Mouse (Mus musculus) c-Kit-positive CD71-negative TER-119-negative erythroid progenitor cells, embryonic 14.5 days (primary cell): Measurements from ENCODE around the gene Prss53.
"Not testable (repeated sequence)": the region's sequence is repeated elsewhere in the genome, so short reads cannot be mapped to it uniquely, and the experiment has no call there.

Experiments used
- DNase-seq: peaks from one replicate; pipeline ENCODE4 v3.0.0-alpha.2; 2013; ENCODE audit warnings: low read depth

The Prss53 gene

GRCm38 (mm10) chr7:127912190-127912871, 21.6 kb upstream of the Prss53 start, which contains the start of gene Kat8:
TSS of gene Kat8 (plus strand) at chr7:127912516.
- DNase-seq: peak; percentile 92

- DNase-seq: no peak
These were observed 17.9 kb upstream of the Prss53 start for GRCm38 (mm10) chr7:127908656-127909055.

- no peak for DNase-seq
These were observed 17.2 kb upstream of the Prss53 start for GRCm38 (mm10) chr7:127907939-127908338.

- peak; percentile 65 for DNase-seq
These were observed 13.4 kb upstream of the Prss53 start, which contains the start of gene Bckdk for GRCm38 (mm10) chr7:127903971-127904796. TSS of gene Bckdk (plus strand) at chr7:127904082.

DNA sequence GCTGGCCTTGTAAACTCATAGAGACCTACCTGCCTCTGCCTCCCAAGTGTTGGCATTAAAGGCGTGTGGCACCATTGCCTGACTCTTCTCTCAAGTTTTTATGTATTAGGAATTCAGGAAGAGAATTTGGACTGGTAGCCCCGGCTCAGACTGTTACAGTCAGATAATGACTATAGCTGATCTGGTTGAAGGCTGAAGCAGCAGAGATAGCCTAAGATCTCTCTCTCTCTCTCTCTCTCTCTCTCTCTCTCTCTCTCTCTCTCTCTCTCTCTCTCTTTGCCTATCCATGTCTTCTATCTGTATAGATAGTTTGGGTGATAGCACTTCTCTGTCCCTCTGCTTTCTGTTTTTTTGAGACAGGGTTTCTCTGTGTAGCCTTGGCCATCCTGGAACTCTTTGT, 11.0 kb upstream of the Prss53 start:
- no peak for DNase-seq

DNA sequence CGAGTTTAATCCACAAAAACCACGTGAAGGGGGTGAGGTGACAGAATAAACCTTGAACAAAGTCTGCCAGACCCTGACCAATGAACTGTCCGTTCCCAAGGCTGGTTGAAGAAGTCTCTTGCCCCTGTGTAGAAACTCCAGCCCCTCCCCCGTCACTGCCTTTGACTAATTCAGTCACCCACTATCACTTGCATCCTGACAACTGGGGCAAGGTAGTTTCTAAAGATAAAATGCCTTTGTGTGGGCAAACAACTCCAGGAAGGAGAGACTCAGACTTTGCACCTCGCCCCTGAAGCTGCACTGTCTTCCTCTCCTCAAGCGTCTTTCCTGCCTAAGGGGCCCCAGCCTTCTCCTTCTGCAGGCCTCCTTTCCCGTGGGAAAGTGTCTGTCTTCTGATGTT, 9.2 kb upstream of the Prss53 start:
- DNase-seq: no peak

DNA sequence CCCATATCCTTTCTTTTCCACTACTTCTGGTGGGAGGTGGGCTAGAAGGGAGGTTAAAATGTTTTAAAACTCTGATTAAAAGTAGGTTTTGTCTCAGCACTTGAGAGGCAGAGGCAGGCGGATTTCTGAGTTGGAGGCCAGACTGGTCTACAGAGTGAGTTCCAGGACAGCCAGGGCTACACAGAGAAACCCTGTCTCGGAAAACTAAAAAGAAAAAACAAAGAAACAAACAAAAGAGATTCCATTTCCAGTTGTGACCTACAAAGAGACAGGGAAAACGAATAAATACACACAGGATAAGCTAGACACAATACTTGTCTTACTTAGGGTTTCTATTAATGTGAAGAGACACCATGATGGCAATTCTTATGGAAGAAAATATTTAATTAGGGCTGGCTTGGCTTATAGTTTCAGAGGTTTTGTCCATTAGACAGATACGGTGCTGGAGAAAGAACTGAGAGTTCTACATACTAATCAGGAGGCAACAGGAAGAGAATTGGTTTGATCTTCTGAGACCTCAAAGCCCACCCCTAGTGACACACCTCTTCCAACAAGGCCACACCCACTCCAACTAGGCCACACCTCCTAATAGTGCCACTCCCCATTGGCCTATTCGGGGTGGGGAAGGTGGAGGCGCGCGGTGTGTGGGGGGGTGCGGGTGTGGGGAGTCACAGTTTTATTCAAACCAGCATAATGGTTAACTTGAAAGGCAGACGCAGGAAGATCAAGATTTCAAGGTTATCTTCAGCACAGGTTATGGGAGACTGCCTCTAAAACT, 7.6 kb upstream of the Prss53 start:
- no peak for DNase-seq

GRCm38 (mm10) chr7:127897542-127897941, 6.8 kb upstream of the Prss53 start:
- no peak for DNase-seq

DNA sequence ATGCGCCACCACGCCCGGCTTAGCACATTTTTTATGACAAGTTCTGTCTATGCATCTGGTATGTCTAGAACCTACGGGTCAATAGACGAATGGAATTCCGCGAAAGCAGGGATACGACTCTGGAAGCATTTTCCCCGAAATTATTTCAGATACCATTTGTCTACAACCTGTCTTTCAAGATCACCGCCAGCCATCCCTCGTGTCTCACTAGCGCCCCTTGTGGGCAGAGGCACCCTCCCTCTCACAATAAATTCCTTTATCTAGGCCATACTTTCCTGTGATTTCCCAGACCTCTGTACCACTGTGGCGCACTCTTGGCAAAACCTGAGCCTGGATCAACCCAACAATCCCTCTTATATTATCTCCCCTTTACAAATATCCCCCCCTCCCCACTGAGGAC, 5.6 kb upstream of the Prss53 start:
- peak; percentile 60 for DNase-seq

- not testable (repeated sequence) for DNase-seq
These were observed 5.1 kb upstream of the Prss53 start for GRCm38 (mm10) chr7:127895891-127896290.

GRCm38 (mm10) chr7:127895442-127895841, 4.7 kb upstream of the Prss53 start, which contains the start of the genes Gm21974 and Vkorc1:
TSS of gene Gm21974 (minus strand) at chr7:127895454.
TSS of gene Vkorc1 (minus strand) at chr7:127895617.
- peak; percentile 86 for DNase-seq

DNA sequence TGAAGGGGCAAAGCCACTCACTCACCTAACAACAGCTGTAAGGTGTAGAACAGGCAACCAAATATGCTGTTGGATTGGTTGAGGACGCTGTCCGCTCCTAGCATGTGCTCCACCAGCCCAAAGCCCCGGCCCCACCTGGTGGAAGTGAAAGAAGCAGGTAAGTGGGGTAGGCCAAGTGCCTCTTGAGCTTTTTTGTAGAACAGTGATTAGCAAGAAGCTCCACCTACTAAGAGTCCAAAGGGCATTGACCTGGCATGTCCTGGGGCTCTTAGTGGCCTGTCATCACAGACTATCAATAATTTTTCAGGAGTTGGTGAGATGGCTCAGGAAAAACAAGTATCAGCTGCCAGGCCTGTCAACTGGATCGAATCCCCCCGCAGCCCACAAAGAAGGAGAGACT, 3.7 kb upstream of the Prss53 start:
- DNase-seq: no peak

- no peak for DNase-seq
These were observed 1.9 kb downstream of the Prss53 start for GRCm38 (mm10) chr7:127888821-127889220.

DNA sequence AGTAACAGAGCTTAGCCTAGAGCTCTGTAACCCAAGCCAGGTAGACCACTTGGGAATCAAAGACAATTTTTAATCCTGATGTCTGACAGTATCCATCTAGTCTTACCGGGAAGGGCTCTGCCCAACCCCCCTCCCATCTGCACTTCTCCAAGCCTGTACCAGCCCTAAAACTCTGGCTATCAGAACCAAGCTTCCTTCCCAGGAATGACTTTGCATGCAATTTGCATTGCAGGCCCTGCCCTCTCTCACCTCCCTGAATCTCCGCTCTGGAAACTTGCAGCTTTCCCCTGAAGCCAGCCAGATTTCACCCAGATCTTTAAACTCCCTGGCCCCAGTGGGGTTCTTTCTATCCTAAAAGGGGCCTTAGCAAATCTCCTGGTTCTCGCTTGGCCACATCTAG, 3.0 kb downstream of the Prss53 start:
- no peak for DNase-seq

- DNase-seq: no peak
These were observed 3.6 kb downstream of the Prss53 start for GRCm38 (mm10) chr7:127887191-127887590.

DNA sequence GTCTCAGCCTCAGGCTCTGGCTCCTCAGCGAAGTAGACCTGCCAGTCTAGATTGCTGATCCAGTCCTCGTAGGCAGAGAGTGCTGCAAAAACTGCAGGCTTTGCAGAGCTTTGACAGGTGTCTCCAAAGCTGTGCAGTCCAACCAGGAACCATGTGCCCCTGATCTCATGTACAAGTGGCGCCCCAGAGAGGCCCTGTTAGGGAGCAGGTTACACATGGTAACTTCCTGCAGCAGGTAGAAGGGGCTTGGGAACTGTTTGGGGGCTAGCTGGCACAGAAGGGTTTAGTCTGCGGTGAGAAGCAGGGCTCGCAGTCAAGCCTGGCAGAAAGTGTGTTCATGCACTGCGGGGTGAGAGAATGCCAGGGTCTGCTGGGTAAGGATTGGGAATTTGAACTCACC, 4.2 kb downstream of the Prss53 start:
- DNase-seq: no peak

GRCm38 (mm10) chr7:127885951-127886350, 4.8 kb downstream of the Prss53 start:
- no peak for DNase-seq

- DNase-seq: no peak
These were observed 10.3 kb downstream of the Prss53 start for GRCm38 (mm10) chr7:127880431-127880830.

DNA sequence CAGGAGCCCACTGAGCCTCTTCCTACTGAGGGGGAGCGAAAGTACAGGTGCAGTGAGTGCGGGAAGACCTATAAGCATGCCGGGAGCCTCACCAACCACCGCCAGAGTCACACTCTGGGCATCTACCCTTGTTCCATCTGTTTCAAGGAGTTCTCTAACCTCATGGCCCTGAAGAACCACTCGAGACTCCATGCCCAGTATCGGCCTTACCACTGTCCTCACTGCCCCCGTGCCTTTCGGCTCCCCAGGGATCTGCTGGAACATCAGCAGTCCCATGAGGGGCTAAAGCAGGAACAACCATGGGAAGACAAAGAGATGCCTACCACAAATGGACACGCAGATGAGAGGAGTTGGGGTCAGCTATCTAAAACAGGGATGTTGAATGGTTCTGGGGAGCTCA, 11.5 kb downstream of the Prss53 start:
- DNase-seq: no peak

- DNase-seq: peak; percentile 88
These were observed 14.1 kb downstream of the Prss53 start, which contains the start of gene Zfp668 for GRCm38 (mm10) chr7:127876467-127877348. TSS of gene Zfp668 (minus strand) at chr7:127876828.

- DNase-seq: peak; percentile 58
These were observed 14.7 kb downstream of the Prss53 start, which contains the start of gene Zfp646 for GRCm38 (mm10) chr7:127876041-127876466. TSS of gene Zfp646 (plus strand) at chr7:127876221.
